Mouse (Mus musculus) forebrain, embryonic 15.5 days (tissue): ENCODE results near the gene Gm10031. TPM values are rescaled to one million over a fixed set of nuclear protein-coding genes. Genes with fewer than 3 reads are reported as not detected.
"Not testable (repeated sequence)": the region's sequence is repeated elsewhere in the genome, so short reads cannot be mapped to it uniquely, and the experiment has no call there.

Source experiments
- ATAC-seq: fragments of 200-750 bp; cut with Nextera tagmentation; replicated peaks from 2 replicates; pipeline ENCODE4 v1.8.0; 2017; ENCODE audit warnings: mild to moderate bottlenecking, moderate TSS enrichment, moderate library complexity
- H3K27ac ChIP-seq: fragments of 300-500 bp; sonication (generic); replicated peaks from 2 replicates; pipeline ENCODE4 v1.5.1; 2015; ENCODE audit warnings: mild to moderate bottlenecking, inconsistent platforms
- H3K27me3 ChIP-seq: fragments of 300-500 bp; sonication (generic); 2 replicates; pipeline ENCODE4 v1.6.1; 2015; ENCODE audit warnings: inconsistent platforms
- H3K36me3 ChIP-seq: fragments of 300-500 bp; sonication (generic); 2 replicates; pipeline ENCODE4 v1.6.1; 2015; ENCODE audit warnings: mild to moderate bottlenecking, inconsistent platforms
- H3K4me1 ChIP-seq: fragments of 300-500 bp; sonication (generic); 2 replicates; pipeline ENCODE4 v1.6.1; 2015; ENCODE audit warnings: inconsistent platforms
- H3K4me2 ChIP-seq: fragments of 300-500 bp; sonication (generic); replicated peaks from 2 replicates; pipeline ENCODE4 v1.6.1; 2015; ENCODE audit warnings: mild to moderate bottlenecking, inconsistent platforms
- H3K4me3 ChIP-seq: fragments of 300-500 bp; sonication (generic); 2 replicates; pipeline ENCODE4 v1.5.1; 2015; ENCODE audit warnings: mild to moderate bottlenecking, inconsistent platforms
- H3K9ac ChIP-seq: fragments of 300-500 bp; sonication (generic); replicated peaks from 2 replicates; pipeline ENCODE4 v1.6.1; 2015; ENCODE audit warnings: mild to moderate bottlenecking, inconsistent platforms
- H3K9me3 ChIP-seq: fragments of 300-500 bp; sonication (generic); 2 replicates; pipeline ENCODE4 v1.6.1; 2016; ENCODE audit warnings: inconsistent platforms
- WGBS: fragments of 180-500 bp; shearing (Covaris S2); methylation state at CpG from one replicate; pipeline ENCODE4 v1.1.7; 2015; ENCODE audit warnings: mixed read lengths; 5-methylcytosine and 5-hydroxymethylcytosine counted together
- polyA plus RNA-seq: library from polyadenylated mRNA; unstranded; fragments of >200 nt; fragmentation: Nextera tagmentation; extraction: Ambion mirVana; gene quantifications from 2 replicates; pipeline ENCODE4 v1.2.1, GENCODE M21; 2015

The Gm10031 gene
- polyA plus RNA-seq, result 0.57 and 0.71 TPM in 2 replicates

GRCm38 (mm10) chr1:156523842-156524241 is at the start of gene Gm10031:
Gene Gm10031, plus strand, starts transcription at chr1:156524012.
- not testable (repeated sequence) for H3K36me3 ChIP-seq, H3K4me2 ChIP-seq, H3K4me3 ChIP-seq, H3K4me1 ChIP-seq, H3K27ac ChIP-seq, H3K9me3 ChIP-seq, H3K27me3 ChIP-seq, H3K9ac ChIP-seq
- 94% methylated on average over 22 of the region's 22 CpGs for WGBS
- ATAC-seq, result peak; percentile 85; the same call in 1 of the 2 replicates

GRCm38 (mm10) chr1:156474854-156475253 is 49.0 kb upstream of the Gm10031 start:
- Histone ChIP-seq H3K4me1 (peaks cover 7% of the 10 kb centered on the region), H3K36me3 (no peaks in the 10 kb centered on the region), H3K27ac (no peak overlapping the region), H3K4me2 (no peak overlapping the region), H3K9me3 (no peaks in the 10 kb centered on the region), H3K9ac (no peak overlapping the region), H3K27me3 (no peaks in the 10 kb centered on the region), H3K4me3 (no peak overlapping the region)
- WGBS, result 14% methylated on average over 3 of the region's 3 CpGs
- no peak for ATAC-seq

- Histone ChIP-seq H3K36me3 (no peaks in the 10 kb centered on the region), H3K9me3 (no peaks in the 10 kb centered on the region), H3K4me1 (peaks cover 7% of the 10 kb centered on the region), H3K9ac (no peak overlapping the region), H3K27ac (no peak overlapping the region), H3K4me3 (no peak overlapping the region), H3K27me3 (no peaks in the 10 kb centered on the region), H3K4me2 (no peak overlapping the region)
- ATAC-seq, result no peak
- 26% methylated on average over 2 of the region's 2 CpGs for WGBS
Observed at GRCm38 (mm10) chr1:156476016-156476415, 47.8 kb upstream of the Gm10031 start.

- WGBS, result 38% methylated on average over 7 of the region's 7 CpGs
- H3K9ac ChIP-seq, result no peak overlapping the region
- H3K27ac ChIP-seq, result no peak overlapping the region
- no peak for ATAC-seq
- H3K9me3 ChIP-seq, result no peaks in the 10 kb centered on the region
- no peak overlapping the region for H3K4me3 ChIP-seq
- no peaks in the 10 kb centered on the region for H3K36me3 ChIP-seq
- no peak overlapping the region for H3K4me2 ChIP-seq
- H3K4me1 ChIP-seq, result peaks cover 7% of the 10 kb centered on the region
- H3K27me3 ChIP-seq, result no peaks in the 10 kb centered on the region
Observed at GRCm38 (mm10) chr1:156476535-156476934, 47.3 kb upstream of the Gm10031 start.

- WGBS, result 85% methylated on average over 3 of the region's 3 CpGs
- H3K27ac ChIP-seq, result no peak overlapping the region
- H3K36me3 ChIP-seq, result no peaks in the 10 kb centered on the region
- no peaks in the 10 kb centered on the region for H3K4me1 ChIP-seq
- ATAC-seq, result no peak
- H3K9ac ChIP-seq, result no peak overlapping the region
- no peaks in the 10 kb centered on the region for H3K27me3 ChIP-seq
- H3K9me3 ChIP-seq, result no peaks in the 10 kb centered on the region
- no peak overlapping the region for H3K4me3 ChIP-seq
- no peak overlapping the region for H3K4me2 ChIP-seq
Observed at GRCm38 (mm10) chr1:156481826-156482225, 42.0 kb upstream of the Gm10031 start.

- Histone ChIP-seq H3K4me3 (no peak overlapping the region), H3K27me3 (no peaks in the 10 kb centered on the region), H3K27ac (no peak overlapping the region), H3K9me3 (no peaks in the 10 kb centered on the region), H3K4me2 (no peak overlapping the region), H3K4me1 (no peaks in the 10 kb centered on the region), H3K36me3 (no peaks in the 10 kb centered on the region), H3K9ac (no peak overlapping the region)
- 94% methylated on average over 7 of the region's 7 CpGs for WGBS
- no peak for ATAC-seq
Observed at GRCm38 (mm10) chr1:156487498-156487897, 36.3 kb upstream of the Gm10031 start.

- ATAC-seq, result no peak
- H3K27me3 ChIP-seq, result no peaks in the 10 kb centered on the region
- no peak overlapping the region for H3K27ac ChIP-seq
- H3K4me3 ChIP-seq, result no peak overlapping the region
- H3K4me2 ChIP-seq, result no peak overlapping the region
- H3K9ac ChIP-seq, result no peak overlapping the region
- H3K36me3 ChIP-seq, result no peaks in the 10 kb centered on the region
- WGBS, result 92% methylated on average over 5 of the region's 5 CpGs
- no peaks in the 10 kb centered on the region for H3K4me1 ChIP-seq
- no peaks in the 10 kb centered on the region for H3K9me3 ChIP-seq
Observed at GRCm38 (mm10) chr1:156488031-156488430, 35.8 kb upstream of the Gm10031 start.

- H3K27ac ChIP-seq, result no peak overlapping the region
- H3K36me3 ChIP-seq, result no peaks in the 10 kb centered on the region
- no peak for ATAC-seq
- no peak overlapping the region for H3K9ac ChIP-seq
- WGBS, result 86% methylated on average over 4 of the region's 4 CpGs
- no peaks in the 10 kb centered on the region for H3K9me3 ChIP-seq
- H3K4me3 ChIP-seq, result no peak overlapping the region
- H3K4me2 ChIP-seq, result no peak overlapping the region
- H3K4me1 ChIP-seq, result no peaks in the 10 kb centered on the region
- H3K27me3 ChIP-seq, result no peaks in the 10 kb centered on the region
Observed at GRCm38 (mm10) chr1:156491226-156491796, 32.5 kb upstream of the Gm10031 start.

- no peak overlapping the region for H3K27ac ChIP-seq
- WGBS, result 86% methylated on average over 8 of the region's 8 CpGs
- no peak for ATAC-seq
Observed at GRCm38 (mm10) chr1:156495025-156495424, 28.8 kb upstream of the Gm10031 start.

GRCm38 (mm10) chr1:156496910-156497309 is 26.9 kb upstream of the Gm10031 start:
- Histone ChIP-seq H3K27me3 (no peaks in the 10 kb centered on the region), H3K9me3 (no peaks in the 10 kb centered on the region), H3K4me2 (no peak overlapping the region), H3K4me1 (no peaks in the 10 kb centered on the region), H3K4me3 (no peak overlapping the region), H3K36me3 (no peaks in the 10 kb centered on the region), H3K9ac (no peak overlapping the region), H3K27ac (no peak overlapping the region)
- 83% methylated on average over 5 of the region's 5 CpGs for whole genome bisulfite sequencing
- no peak for ATAC-seq

More at GRCm38 (mm10) chr1:156495025-156495424, 28.8 kb upstream of the Gm10031 start:
- H3K4me2 ChIP-seq, result no peak overlapping the region
- no peaks in the 10 kb centered on the region for H3K27me3 ChIP-seq
- no peaks in the 10 kb centered on the region for H3K4me1 ChIP-seq
- H3K9me3 ChIP-seq, result no peaks in the 10 kb centered on the region
- no peak overlapping the region for H3K9ac ChIP-seq
- no peak overlapping the region for H3K4me3 ChIP-seq
- H3K36me3 ChIP-seq, result no peaks in the 10 kb centered on the region

- H3K27ac ChIP-seq, result no peak overlapping the region
- no peaks in the 10 kb centered on the region for H3K36me3 ChIP-seq
- H3K4me3 ChIP-seq, result no peak overlapping the region
- no peaks in the 10 kb centered on the region for H3K27me3 ChIP-seq
- H3K9ac ChIP-seq, result no peak overlapping the region
- H3K4me2 ChIP-seq, result no peak overlapping the region
- no peak for ATAC-seq
- no peaks in the 10 kb centered on the region for H3K9me3 ChIP-seq
- no peaks in the 10 kb centered on the region for H3K4me1 ChIP-seq
- 84% methylated on average over 5 of the region's 5 CpGs for WGBS
Observed at GRCm38 (mm10) chr1:156504945-156505523, 18.8 kb upstream of the Gm10031 start.

GRCm38 (mm10) chr1:156505901-156506300 is 17.9 kb upstream of the Gm10031 start:
- H3K9ac ChIP-seq, result no peak overlapping the region
- no peak for ATAC-seq
- no peak overlapping the region for H3K4me3 ChIP-seq
- no peaks in the 10 kb centered on the region for H3K27me3 ChIP-seq
- H3K4me1 ChIP-seq, result no peaks in the 10 kb centered on the region
- no peak overlapping the region for H3K27ac ChIP-seq
- H3K36me3 ChIP-seq, result no peaks in the 10 kb centered on the region
- no peaks in the 10 kb centered on the region for H3K9me3 ChIP-seq
- no peak overlapping the region for H3K4me2 ChIP-seq
- 83% methylated on average over 2 of the region's 2 CpGs for WGBS

GRCm38 (mm10) chr1:156507753-156508152 is 16.1 kb upstream of the Gm10031 start:
- H3K4me2 ChIP-seq, result no peak overlapping the region
- H3K9ac ChIP-seq, result no peak overlapping the region
- WGBS, result 83% methylated on average over 3 of the region's 3 CpGs
- H3K27me3 ChIP-seq, result no peaks in the 10 kb centered on the region
- no peak overlapping the region for H3K4me3 ChIP-seq
- no peak for ATAC-seq
- no peaks in the 10 kb centered on the region for H3K9me3 ChIP-seq
- H3K27ac ChIP-seq, result no peak overlapping the region
- H3K36me3 ChIP-seq, result no peaks in the 10 kb centered on the region
- H3K4me1 ChIP-seq, result no peaks in the 10 kb centered on the region
